Mouse (Mus musculus) lung, adult 2 months (tissue): ENCODE data around the gene Grk1.

Experiments
- CTCF ChIP-seq: fragments of 200-500 bp; IDR thresholded peaks from 2 replicates; pipeline ENCODE4 v1.5.1; 2011; ENCODE audit warnings: mild to moderate bottlenecking, low read length, control low read depth; ENCODE audit not compliant: insufficient read depth
- POLR2A ChIP-seq: fragments of 200-500 bp; IDR thresholded peaks from 2 replicates; pipeline ENCODE4 v1.6.1; 2011; ENCODE audit warnings: low read depth, mild to moderate bottlenecking, control low read depth, low read length, borderline replicate concordance; ENCODE audit errors: extremely low read depth

DNA sequence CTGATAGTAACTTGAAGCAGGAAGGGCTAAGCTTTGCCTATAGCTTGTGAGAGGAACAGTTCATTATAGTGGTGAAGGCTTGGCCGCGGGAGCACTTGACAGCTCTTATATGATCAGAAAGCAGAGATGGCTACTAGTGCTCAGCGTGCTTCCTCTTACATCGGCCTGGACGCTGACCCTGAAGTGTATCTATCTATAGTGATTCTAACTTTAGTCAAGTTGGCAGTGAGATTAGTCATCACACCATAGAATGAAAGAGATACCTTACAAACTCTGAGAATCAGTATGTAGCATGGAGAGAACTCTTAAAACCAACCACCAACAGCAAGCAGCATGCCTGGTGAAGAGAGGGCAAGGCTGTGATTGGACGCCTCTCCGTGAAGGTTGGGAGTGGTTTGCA is 23.3 kb upstream of the Grk1 start:
- TF ChIP-seq CTCF (no peak), POLR2A (no peak)
